Mouse (Mus musculus) ES-E14 (cell line): ENCODE results near the gene Vps16. TPM values are rescaled to one million over a fixed set of nuclear protein-coding genes. Genes with fewer than 3 reads are reported as not detected.

ENCODE experiments used
- DNase-seq: peaks from one replicate; pipeline ENCODE4 v3.0.0-alpha.2; 2013; ENCODE audit warnings: low read depth, low spot score
- H3K27ac ChIP-seq: 2 replicates; pipeline ENCODE4 v1.5.1; 2012; ENCODE audit warnings: low read depth, mild to moderate bottlenecking, low read length, moderate library complexity, mixed read lengths; ENCODE audit not compliant: poor library complexity, insufficient read depth, severe bottlenecking
- H3K36me3 ChIP-seq: 2 replicates; pipeline ENCODE4 v1.6.1; 2012; ENCODE audit warnings: mild to moderate bottlenecking, low read length, moderate library complexity, mixed read lengths; ENCODE audit not compliant: control insufficient read depth, poor library complexity, insufficient read depth, severe bottlenecking
- H3K4me1 ChIP-seq, 2 experiments: fragments of 150-350 bp in 1 of 2; sonication (generic) in 1 of 2; 2 replicates each; pipeline ENCODE4 v1.6.1; 2012; ENCODE audit warnings: low read length in 2 of 2, mild to moderate bottlenecking in 1 of 2, mixed read lengths in 1 of 2; ENCODE audit not compliant: control insufficient read depth in 2 of 2, insufficient read depth in 2 of 2, poor library complexity in 1 of 2
- H3K4me3 ChIP-seq, 2 experiments: fragments of 150-350 bp in 1 of 2; sonication (generic) in 1 of 2; 2 replicates each; pipeline ENCODE4 v1.5.1; 2012; ENCODE audit warnings: low read length in 2 of 2, low read depth in 1 of 2, mild to moderate bottlenecking in 1 of 2, mixed read lengths in 1 of 2; ENCODE audit not compliant: insufficient read depth in 1 of 2, poor library complexity in 1 of 2, severe bottlenecking in 1 of 2
- H3K9ac ChIP-seq: 2 replicates; pipeline ENCODE4 v1.6.1; 2012; ENCODE audit warnings: low read depth, mild to moderate bottlenecking, low read length, mixed read lengths; ENCODE audit not compliant: poor library complexity, insufficient read depth, severe bottlenecking
- H3K9me3 ChIP-seq: fragments of 150-350 bp; sonication (generic); 2 replicates; pipeline ENCODE4 v1.6.1; 2012; ENCODE audit warnings: low read depth, mild to moderate bottlenecking, low read length; ENCODE audit not compliant: control insufficient read depth, insufficient read depth
- CHD2 ChIP-seq: IDR thresholded peaks from 2 replicates; pipeline ENCODE4 v1.6.1; 2014; ENCODE audit warnings: mild to moderate bottlenecking, low read depth, low read length, inconsistent platforms
- HCFC1 ChIP-seq: IDR thresholded peaks from 2 replicates; pipeline ENCODE4 v1.6.1; 2012; ENCODE audit warnings: low read length, inconsistent platforms, borderline replicate concordance; ENCODE audit not compliant: insufficient read depth
- MAFK ChIP-seq: IDR thresholded peaks from 2 replicates; pipeline ENCODE4 v1.6.1; 2014; ENCODE audit warnings: mild to moderate bottlenecking, low read depth, low read length, inconsistent platforms; ENCODE audit not compliant: insufficient read depth
- ZC3H11A ChIP-seq: IDR thresholded peaks from 2 replicates; pipeline ENCODE4 v1.6.1; 2012; ENCODE audit warnings: low read depth, mild to moderate bottlenecking, inconsistent platforms, low read length, borderline replicate concordance
- ZNF384 ChIP-seq: IDR thresholded peaks from 2 replicates; pipeline ENCODE4 v1.6.1; 2012; ENCODE audit warnings: low read depth, low read length, inconsistent platforms
- in situ Hi-C, 2 experiments: fragments of 600-800 bp; cut with MboI; formaldehyde crosslinking; loops; one replicate each; pipeline ENCODE4 v1.15.1; 2025; ENCODE audit warnings: low sequenced_read_pairs in 2 of 2, inconsistent platforms in 1 of 2; ENCODE audit not compliant: unreplicated experiment in 2 of 2
- total RNA-seq: library from RNA; depleted of rRNA; stranded (reverse); fragments of 300-350 nt; gene quantifications from 2 replicates; pipeline ENCODE4 v1.2.3, GENCODE M21; 2012

Vps16 gene
- total RNA-seq, 1 experiment: 111 TPM

DNA sequence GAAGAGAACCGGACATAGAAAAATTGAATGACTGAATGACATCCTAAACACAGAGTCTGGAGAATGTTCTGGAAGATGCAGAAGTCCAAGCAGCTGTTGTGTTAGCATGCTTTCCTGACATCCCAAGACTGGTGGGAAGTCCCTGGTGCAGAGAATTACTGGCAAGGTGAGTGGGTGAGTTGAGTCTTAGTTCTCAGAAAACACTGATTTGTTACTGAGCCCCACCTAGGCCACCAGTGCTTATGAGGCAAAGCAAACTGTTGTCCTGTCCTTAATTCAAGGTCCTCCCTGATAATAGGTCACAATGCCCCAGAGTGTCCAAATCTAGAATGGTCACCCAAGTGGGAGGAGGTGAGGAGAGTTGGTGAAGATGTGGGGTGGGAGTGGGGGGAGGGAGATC, 19.2 kb upstream of the Vps16 start, which contains the start of the genes Gm28372 and 1700020A23Rik:
TSS of gene Gm28372 (plus strand) at position 301 of the 400 bp plus-strand sequence.
TSS of gene 1700020A23Rik (plus strand) at position 321 of the 400 bp plus-strand sequence.
- H3K4me3 ChIP-seq: no peak within 1 kb of the TSS
- DNase-seq: no peak
- TF ChIP-seq ZNF384 (no peak), HCFC1 (no peak), MAFK (no peak), CHD2 (no peak), ZC3H11A (no peak)
- no peak within 1 kb of the TSS for H3K9ac ChIP-seq
- no peak within 1 kb of the TSS for H3K27ac ChIP-seq
- H3K36me3 ChIP-seq: no peaks in the 10 kb centered on the region
- peaks cover 0 to 6% of the 10 kb centered on the region in 2 experiments; a peak in 2 of 4 replicates for H3K4me1 ChIP-seq
- H3K9me3 ChIP-seq: no peaks in the 10 kb centered on the region
- in situ Hi-C loops: no loop called here

DNA sequence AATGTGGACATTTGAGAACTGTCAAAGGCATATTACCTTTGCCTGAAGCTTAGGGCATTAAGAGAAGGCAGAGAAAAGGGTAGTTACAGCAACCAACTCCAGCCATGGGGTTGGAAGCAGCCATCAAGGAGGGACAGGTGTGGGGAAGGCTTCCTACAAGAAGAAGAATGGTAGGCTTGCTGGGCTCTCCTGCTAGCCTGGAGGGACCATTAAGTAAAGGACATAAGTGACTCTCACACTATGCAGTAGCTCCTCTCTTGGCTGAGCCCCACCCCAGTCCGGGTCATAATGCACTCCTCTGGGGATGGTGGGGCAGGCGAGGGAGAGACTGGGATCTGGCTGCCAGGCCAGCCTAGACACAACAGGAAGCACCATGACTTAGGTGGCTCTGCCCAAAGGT, 18.0 kb upstream of the Vps16 start, which contains the start of gene Tmem239:
TSS of gene Tmem239 (plus strand) at position 301 of the 400 bp plus-strand sequence.
- Histone ChIP-seq H3K4me3 (no peak within 1 kb of the TSS), H3K9me3 (no peaks in the 10 kb centered on the region), H3K9ac (no peak within 1 kb of the TSS), H3K36me3 (no peaks in the 10 kb centered on the region), H3K27ac (no peak within 1 kb of the TSS), H3K4me1 (no peaks in the 10 kb centered on the region; a peak in 1 of 4 replicates)
- TF ChIP-seq CHD2 (no peak), MAFK (no peak), ZC3H11A (no peak), HCFC1 (no peak), ZNF384 (no peak)
- no peak for DNase-seq
- in situ Hi-C loops: no loop called here

DNA sequence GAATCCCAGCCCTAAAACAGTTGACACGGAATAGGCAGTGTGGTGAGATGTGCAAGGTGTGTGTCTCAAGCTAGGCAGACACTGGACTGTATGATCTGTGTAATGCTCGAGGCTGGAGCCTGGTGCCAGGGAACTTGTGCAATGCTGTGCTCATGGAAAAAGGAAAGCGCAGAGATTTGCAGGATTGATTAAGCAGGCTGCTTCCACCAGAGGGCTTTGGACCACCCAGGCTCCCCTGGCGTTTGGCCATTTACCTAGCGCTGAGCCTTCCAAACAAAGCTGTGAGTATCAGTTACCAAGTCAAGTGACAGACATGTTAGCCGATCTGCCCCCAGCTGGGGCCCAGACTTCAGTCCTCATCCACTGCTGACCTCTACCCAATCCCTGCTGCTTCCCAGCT, 15.9 kb upstream of the Vps16 start:
- H3K27ac ChIP-seq: no peak overlapping the region

DNA sequence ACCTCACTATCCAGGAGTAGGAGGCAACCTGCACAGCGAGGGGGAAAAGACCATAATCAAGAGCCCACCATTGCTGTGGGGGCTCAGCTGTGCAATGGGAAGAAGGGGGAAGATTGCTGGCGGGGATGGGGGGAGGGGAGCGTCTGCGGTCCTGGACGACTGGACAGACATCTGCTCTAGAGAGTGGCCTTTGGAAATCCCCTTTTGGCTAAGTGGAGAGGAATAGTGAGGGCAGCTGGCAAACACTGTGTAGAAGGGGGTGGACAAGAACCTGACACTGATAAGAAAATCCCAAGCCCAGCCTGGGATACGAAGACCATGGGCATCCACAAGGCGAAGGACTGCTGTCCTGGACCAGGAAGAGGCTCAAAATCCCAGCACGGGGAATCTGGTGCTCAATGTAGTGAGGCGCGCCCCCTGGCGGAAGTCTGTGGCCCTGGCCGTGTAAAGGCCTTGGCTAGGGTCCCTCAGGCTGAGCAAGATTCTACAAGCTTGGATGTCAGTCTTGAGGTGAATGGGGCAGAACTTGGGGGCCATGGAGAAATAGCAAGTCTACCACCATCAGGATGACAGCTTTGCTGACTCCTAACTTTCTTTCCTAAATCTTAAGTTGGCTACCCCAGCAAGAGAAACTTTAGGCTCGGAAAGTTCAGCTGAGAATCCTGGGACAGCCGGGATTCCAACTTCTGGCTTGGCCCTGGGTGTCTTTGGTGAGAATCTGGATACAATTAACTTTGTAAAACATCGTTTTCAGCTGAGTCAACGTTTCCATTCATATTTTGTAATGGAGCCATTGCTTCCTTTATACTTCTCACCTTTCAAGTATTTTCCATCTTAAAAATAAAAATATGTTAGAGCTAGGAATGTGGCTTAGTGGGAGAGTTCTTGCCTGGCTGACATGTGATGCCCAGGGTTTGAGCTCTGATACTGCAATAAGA, 12.3 kb upstream of the Vps16 start:
- in situ Hi-C loops: no loop called here
- DNase-seq: peak; percentile 64
- no peak overlapping the region for H3K4me3 ChIP-seq
- no peaks in the 10 kb centered on the region for H3K36me3 ChIP-seq
- no peaks in the 10 kb centered on the region for H3K9me3 ChIP-seq
- TF ChIP-seq HCFC1 (no peak), CHD2 (no peak), ZC3H11A (peak; percentile 49)
- H3K4me1 ChIP-seq: peaks cover 0 to 2% of the 10 kb centered on the region in 2 experiments; a peak in 1 of 4 replicates
- no peak overlapping the region for H3K9ac ChIP-seq
- no peak overlapping the region for H3K27ac ChIP-seq

More for the DNA sequence above, 15.9 kb upstream of the Vps16 start:
- Histone ChIP-seq H3K4me3 (no peak overlapping the region), H3K36me3 (no peaks in the 10 kb centered on the region), H3K4me1 (peaks cover 0 to 2% of the 10 kb centered on the region in 2 experiments; a peak in 1 of 4 replicates), H3K9ac (no peak overlapping the region), H3K9me3 (no peaks in the 10 kb centered on the region)
- TF ChIP-seq MAFK (no peak), CHD2 (no peak), ZNF384 (no peak), HCFC1 (no peak)
- in situ Hi-C loops: no loop called here
- no peak for DNase-seq
